Mouse (Mus musculus) neural tube, embryonic 11.5 days (tissue): Measurements from ENCODE around the gene BC025920. TPM values are rescaled to one million over a fixed set of nuclear protein-coding genes. Genes with fewer than 3 reads are reported as not detected.

Experiments used
- ATAC-seq: fragments of 200-750 bp; cut with Nextera tagmentation; 2 replicates; pipeline ENCODE4 v1.8.0; 2017; ENCODE audit warnings: moderate number of reproducible peaks, mild to moderate bottlenecking, moderate TSS enrichment, moderate library complexity; ENCODE audit not compliant: insufficient read depth, low FRiP score, low TSS enrichment
- DNase-seq: peaks from one replicate; pipeline ENCODE4 v3.0.0-alpha.2; 2015; ENCODE audit warnings: low spot score
- H3K27ac ChIP-seq: fragments of 300-500 bp; sonication (generic); 2 replicates; pipeline ENCODE4 v1.5.1; 2014; ENCODE audit warnings: low read depth, mild to moderate bottlenecking, low read length
- H3K27me3 ChIP-seq: fragments of 300-500 bp; sonication (generic); 2 replicates; pipeline ENCODE4 v1.6.1; 2014; ENCODE audit warnings: mild to moderate bottlenecking, low read length, mixed read lengths; ENCODE audit not compliant: control insufficient read depth, insufficient read depth
- H3K36me3 ChIP-seq: fragments of 300-500 bp; sonication (generic); 2 replicates; pipeline ENCODE4 v1.6.1; 2014; ENCODE audit warnings: mild to moderate bottlenecking, low read length, moderate library complexity, mixed read lengths; ENCODE audit not compliant: control insufficient read depth, insufficient read depth
- H3K4me1 ChIP-seq: fragments of 300-500 bp; sonication (generic); 2 replicates; pipeline ENCODE4 v1.6.1; 2014; ENCODE audit warnings: low read length, mixed read lengths; ENCODE audit not compliant: control insufficient read depth, insufficient read depth
- H3K4me2 ChIP-seq: fragments of 300-500 bp; sonication (generic); 2 replicates; pipeline ENCODE4 v1.6.1; 2014; ENCODE audit warnings: low read depth, mild to moderate bottlenecking, moderate library complexity
- H3K4me3 ChIP-seq: fragments of 300-500 bp; sonication (generic); 2 replicates; pipeline ENCODE4 v1.5.1; 2014; ENCODE audit warnings: low read depth, low read length
- H3K9ac ChIP-seq: fragments of 300-500 bp; sonication (generic); 2 replicates; pipeline ENCODE4 v1.6.1; 2014; ENCODE audit warnings: mild to moderate bottlenecking, low read length
- H3K9me3 ChIP-seq: fragments of 300-500 bp; sonication (generic); 2 replicates; pipeline ENCODE4 v1.6.1; 2016; ENCODE audit warnings: low read length; ENCODE audit not compliant: control insufficient read depth
- WGBS: fragments of 180-500 bp; shearing (Covaris S2); extraction: QIAGEN DNeasy Blood & Tissue Kit; methylation state at CpG from one replicate; pipeline ENCODE4 v1.1.7; 2014; 5-methylcytosine and 5-hydroxymethylcytosine counted together
- polyA plus RNA-seq: library from polyadenylated mRNA; unstranded; fragments of >200 nt; fragmentation: Nextera tagmentation; extraction: Ambion mirVana; gene quantifications from 2 replicates; pipeline ENCODE4 v1.2.1, GENCODE M21; 2014

BC025920 gene
- polyA plus RNA-seq, 1 experiment from 2014 or later = 0.80 TPM

GRCm38 (mm10) chr10:81583347-81583746 lies 22.7 kb upstream of the BC025920 start:
- ATAC-seq = no peak

GRCm38 (mm10) chr10:81588739-81589138 lies 17.3 kb upstream of the BC025920 start:
- H3K4me2 ChIP-seq = no peak overlapping the region
- no peak overlapping the region for H3K4me3 ChIP-seq
- ATAC-seq (no peak), DNase-seq (no peak)
- no peak overlapping the region for H3K27ac ChIP-seq
- no peak overlapping the region for H3K9ac ChIP-seq
- no peaks in the 10 kb centered on the region for H3K9me3 ChIP-seq
- peaks cover 11% of the 10 kb centered on the region; the same call in 1 of the 2 replicates for H3K27me3 ChIP-seq
- H3K4me1 ChIP-seq = no peaks in the 10 kb centered on the region
- H3K36me3 ChIP-seq = no peaks in the 10 kb centered on the region
- 66% methylated on average over 7 of the region's 7 CpGs for WGBS

More at GRCm38 (mm10) chr10:81583347-81583746, 22.7 kb upstream of the BC025920 start:
- H3K4me3 ChIP-seq = no peak overlapping the region
- H3K27me3 ChIP-seq = peaks cover 12% of the 10 kb centered on the region; the same call in 1 of the 2 replicates
- no peaks in the 10 kb centered on the region for H3K4me1 ChIP-seq
- no peak overlapping the region for H3K4me2 ChIP-seq
- no peak for DNase-seq
- WGBS = 47% methylated on average over 6 of the region's 6 CpGs
- no peak overlapping the region for H3K9ac ChIP-seq
- no peaks in the 10 kb centered on the region for H3K36me3 ChIP-seq
- H3K9me3 ChIP-seq = no peaks in the 10 kb centered on the region
- H3K27ac ChIP-seq = no peak overlapping the region

GRCm38 (mm10) chr10:81591846-81592245 lies 14.2 kb upstream of the BC025920 start:
- Histone ChIP-seq H3K27me3 (peaks cover 22% of the 10 kb centered on the region), H3K9me3 (no peaks in the 10 kb centered on the region), H3K36me3 (no peaks in the 10 kb centered on the region), H3K27ac (no peak overlapping the region), H3K4me2 (no peak overlapping the region), H3K4me1 (peaks cover 14% of the 10 kb centered on the region), H3K9ac (no peak overlapping the region), H3K4me3 (no peak overlapping the region)
- ATAC-seq (no peak), DNase-seq (no peak)
- 60% methylated on average over 9 of the region's 9 CpGs for WGBS

- no peak for DNase-seq
- 81% methylated on average over 7 of the region's 7 CpGs for WGBS
- Histone ChIP-seq H3K4me2 (no peak overlapping the region), H3K4me3 (no peak overlapping the region), H3K27ac (no peak overlapping the region), H3K4me1 (peaks cover 22% of the 10 kb centered on the region), H3K27me3 (peaks cover 25% of the 10 kb centered on the region), H3K36me3 (no peaks in the 10 kb centered on the region), H3K9ac (no peak overlapping the region), H3K9me3 (no peaks in the 10 kb centered on the region)
- ATAC-seq = no peak
Observed at GRCm38 (mm10) chr10:81592631-81593030, 13.4 kb upstream of the BC025920 start.

GRCm38 (mm10) chr10:81593223-81593622 lies 12.8 kb upstream of the BC025920 start:
- ATAC-seq = no peak
- Histone ChIP-seq H3K27me3 (peaks cover 22% of the 10 kb centered on the region), H3K4me2 (no peak overlapping the region), H3K9ac (no peak overlapping the region), H3K9me3 (no peaks in the 10 kb centered on the region), H3K27ac (no peak overlapping the region), H3K4me1 (peaks cover 23% of the 10 kb centered on the region), H3K4me3 (no peak overlapping the region), H3K36me3 (no peaks in the 10 kb centered on the region)
- no peak for DNase-seq
- 68% methylated on average over 4 of the region's 4 CpGs for WGBS

GRCm38 (mm10) chr10:81593935-81594334 lies 12.1 kb upstream of the BC025920 start:
- H3K36me3 ChIP-seq = no peaks in the 10 kb centered on the region
- ATAC-seq (no peak), DNase-seq (no peak)
- H3K27me3 ChIP-seq = peaks cover 22% of the 10 kb centered on the region
- 77% methylated on average over 18 of the region's 18 CpGs for WGBS
- H3K4me2 ChIP-seq = no peak overlapping the region
- no peak overlapping the region for H3K27ac ChIP-seq
- peaks cover 23% of the 10 kb centered on the region for H3K4me1 ChIP-seq
- no peak overlapping the region for H3K9ac ChIP-seq
- no peak overlapping the region for H3K4me3 ChIP-seq
- no peaks in the 10 kb centered on the region for H3K9me3 ChIP-seq

GRCm38 (mm10) chr10:81595599-81595998 lies 10.5 kb upstream of the BC025920 start:
- Histone ChIP-seq H3K36me3 (no peaks in the 10 kb centered on the region), H3K9me3 (no peaks in the 10 kb centered on the region), H3K4me2 (no peak overlapping the region), H3K27ac (no peak overlapping the region), H3K9ac (no peak overlapping the region), H3K4me3 (no peak overlapping the region), H3K27me3 (peaks cover 26% of the 10 kb centered on the region), H3K4me1 (peaks cover 26% of the 10 kb centered on the region)
- no peak for ATAC-seq
- DNase-seq = no peak
- WGBS = 51% methylated on average over 5 of the region's 5 CpGs

GRCm38 (mm10) chr10:81596611-81597010 lies 9.5 kb upstream of the BC025920 start:
- Histone ChIP-seq H3K9ac (peak overlapping the region; percentile 15; the same call in 1 of the 2 replicates), H3K4me3 (no peak overlapping the region), H3K36me3 (no peaks in the 10 kb centered on the region), H3K9me3 (no peaks in the 10 kb centered on the region), H3K4me2 (peak overlapping the region; percentile 24), H3K27me3 (peaks cover 28% of the 10 kb centered on the region), H3K27ac (0 out of 2 replicates have a peak overlapping the region, but pooled peaks have one; percentile 39), H3K4me1 (peaks cover 31% of the 10 kb centered on the region)
- DNase-seq (peak; percentile 66), ATAC-seq (0 out of 2 replicates have a peak, but pooled peaks have one; percentile 14)
- WGBS = under 1% methylated on average over 10 of the region's 10 CpGs

- 11% methylated on average over 12 of the region's 12 CpGs for WGBS
- peak overlapping the region; percentile 24; the same call in 1 of the 2 replicates for H3K4me2 ChIP-seq
- H3K9ac ChIP-seq = peak overlapping the region; percentile 10; the same call in 1 of the 2 replicates
- no peak overlapping the region for H3K4me3 ChIP-seq
- 0 out of 2 replicates have a peak overlapping the region, but pooled peaks have one; percentile 39 for H3K27ac ChIP-seq
- H3K9me3 ChIP-seq = no peaks in the 10 kb centered on the region
- ATAC-seq (peak; percentile 6; the same call in 1 of the 2 replicates), DNase-seq (peak; percentile 50)
- peaks cover 32% of the 10 kb centered on the region for H3K4me1 ChIP-seq
- H3K27me3 ChIP-seq = peaks cover 31% of the 10 kb centered on the region
- H3K36me3 ChIP-seq = no peaks in the 10 kb centered on the region
Observed at GRCm38 (mm10) chr10:81597137-81597950, 8.7 kb upstream of the BC025920 start.
